Mouse (Mus musculus) kidney, embryonic 14.5 days (tissue): Measurements from ENCODE around the gene Crtc2. TPM values are rescaled to one million over a fixed set of nuclear protein-coding genes. Genes with fewer than 3 reads are reported as not detected.

ENCODE experiments used
- ATAC-seq: fragments of 200-750 bp; cut with Nextera tagmentation; 2 replicates; pipeline ENCODE4 v1.8.0; 2017; ENCODE audit warnings: moderate number of reproducible peaks, mild to moderate bottlenecking, moderate TSS enrichment, moderate library complexity; ENCODE audit not compliant: low FRiP score, low TSS enrichment
- H3K27ac ChIP-seq: fragments of 300-500 bp; sonication (generic); 2 replicates; pipeline ENCODE4 v1.5.1; 2014; ENCODE audit warnings: low read depth, mild to moderate bottlenecking, low read length, moderate library complexity, mixed read lengths
- H3K27me3 ChIP-seq: fragments of 300-500 bp; sonication (generic); 2 replicates; pipeline ENCODE4 v1.6.1; 2014; ENCODE audit warnings: mild to moderate bottlenecking, low read length; ENCODE audit not compliant: control insufficient read depth, insufficient read depth
- H3K36me3 ChIP-seq: fragments of 300-500 bp; sonication (generic); 2 replicates; pipeline ENCODE4 v1.6.1; 2014; ENCODE audit warnings: low read length, mixed read lengths; ENCODE audit not compliant: control insufficient read depth, insufficient read depth
- H3K4me1 ChIP-seq: fragments of 300-500 bp; sonication (generic); 2 replicates; pipeline ENCODE4 v1.6.1; 2014; ENCODE audit warnings: low read length, mixed read lengths; ENCODE audit not compliant: control insufficient read depth, insufficient read depth
- H3K4me2 ChIP-seq: fragments of 300-500 bp; sonication (generic); replicated peaks from 2 replicates; pipeline ENCODE4 v1.6.1; 2014; ENCODE audit warnings: low read depth, mild to moderate bottlenecking, low read length
- H3K4me3 ChIP-seq: fragments of 300-500 bp; sonication (generic); 2 replicates; pipeline ENCODE4 v1.5.1; 2014; ENCODE audit warnings: mild to moderate bottlenecking, low read length
- H3K9ac ChIP-seq: fragments of 300-500 bp; sonication (generic); 2 replicates; pipeline ENCODE4 v1.6.1; 2014; ENCODE audit warnings: low read depth, mild to moderate bottlenecking, low read length, moderate library complexity
- H3K9me3 ChIP-seq: fragments of 300-500 bp; sonication (generic); 2 replicates; pipeline ENCODE4 v1.6.1; 2016; ENCODE audit warnings: low read length; ENCODE audit not compliant: control insufficient read depth
- WGBS: fragments of 180-500 bp; shearing (Covaris S2); extraction: QIAGEN DNeasy Blood & Tissue Kit; methylation state at CpG from one replicate; pipeline ENCODE4 v1.1.7; 2014; 5-methylcytosine and 5-hydroxymethylcytosine counted together
- polyA plus RNA-seq: library from polyadenylated mRNA; unstranded; fragments of >200 nt; fragmentation: Nextera tagmentation; extraction: Ambion mirVana; gene quantifications from 2 replicates; pipeline ENCODE4 v1.2.1, GENCODE M21; 2014

The Crtc2 gene
- polyA plus RNA-seq, 1 experiment from 2014 or later: 21.5 TPM

GRCm38 (mm10) chr3:90272170-90272569, 18.2 kb downstream of the Crtc2 start:
- Histone ChIP-seq H3K27ac (no peak overlapping the region), H3K36me3 (peaks cover 20% of the 10 kb centered on the region), H3K4me2 (no peak overlapping the region), H3K27me3 (no peaks in the 10 kb centered on the region), H3K9ac (no peak overlapping the region), H3K9me3 (no peaks in the 10 kb centered on the region), H3K4me3 (no peak overlapping the region), H3K4me1 (no peaks in the 10 kb centered on the region)
- ATAC-seq: no peak
- WGBS: 75% methylated on average over 9 of the region's 9 CpGs

- 94% methylated on average over 22 of the region's 22 CpGs for WGBS
- H3K9ac ChIP-seq: no peak overlapping the region
- H3K9me3 ChIP-seq: no peaks in the 10 kb centered on the region
- H3K4me3 ChIP-seq: no peak overlapping the region
- H3K27ac ChIP-seq: no peak overlapping the region
- ATAC-seq: no peak
- no peaks in the 10 kb centered on the region for H3K4me1 ChIP-seq
- H3K4me2 ChIP-seq: no peak overlapping the region
- no peaks in the 10 kb centered on the region for H3K27me3 ChIP-seq
- H3K36me3 ChIP-seq: peaks cover 31% of the 10 kb centered on the region
Observed at GRCm38 (mm10) chr3:90273855-90274254, 19.9 kb downstream of the Crtc2 start.

GRCm38 (mm10) chr3:90275286-90275685, 21.3 kb downstream of the Crtc2 start:
- Histone ChIP-seq H3K4me3 (no peak overlapping the region), H3K27me3 (no peaks in the 10 kb centered on the region), H3K27ac (no peak overlapping the region), H3K36me3 (peaks cover 46% of the 10 kb centered on the region), H3K4me2 (no peak overlapping the region), H3K9me3 (no peaks in the 10 kb centered on the region), H3K4me1 (no peaks in the 10 kb centered on the region), H3K9ac (no peak overlapping the region)
- no peak for ATAC-seq
- 89% methylated on average over 11 of the region's 11 CpGs for WGBS

GRCm38 (mm10) chr3:90276858-90277257, 22.9 kb downstream of the Crtc2 start:
- no peaks in the 10 kb centered on the region for H3K27me3 ChIP-seq
- WGBS: 54% methylated on average over 16 of the region's 16 CpGs
- no peak for ATAC-seq
- H3K9me3 ChIP-seq: no peaks in the 10 kb centered on the region
- no peak overlapping the region for H3K27ac ChIP-seq
- H3K4me3 ChIP-seq: no peak overlapping the region
- H3K9ac ChIP-seq: no peak overlapping the region
- peaks cover 46% of the 10 kb centered on the region for H3K36me3 ChIP-seq
- no peak overlapping the region for H3K4me2 ChIP-seq
- no peaks in the 10 kb centered on the region for H3K4me1 ChIP-seq

- Histone ChIP-seq H3K9ac (no peak overlapping the region), H3K9me3 (no peaks in the 10 kb centered on the region), H3K27me3 (no peaks in the 10 kb centered on the region), H3K4me1 (no peaks in the 10 kb centered on the region), H3K4me3 (no peak overlapping the region), H3K4me2 (no peak overlapping the region), H3K36me3 (peaks cover 44% of the 10 kb centered on the region), H3K27ac (no peak overlapping the region)
- WGBS: 92% methylated on average over 9 of the region's 9 CpGs
- no peak for ATAC-seq
Observed at GRCm38 (mm10) chr3:90277793-90278192, 23.8 kb downstream of the Crtc2 start.

GRCm38 (mm10) chr3:90278211-90278610, 24.2 kb downstream of the Crtc2 start:
- peaks cover 42% of the 10 kb centered on the region for H3K36me3 ChIP-seq
- ATAC-seq: no peak
- H3K4me2 ChIP-seq: no peak overlapping the region
- WGBS: 97% methylated on average over 10 of the region's 10 CpGs
- H3K9me3 ChIP-seq: no peaks in the 10 kb centered on the region
- H3K4me3 ChIP-seq: no peak overlapping the region
- H3K27me3 ChIP-seq: no peaks in the 10 kb centered on the region
- H3K27ac ChIP-seq: no peak overlapping the region
- no peaks in the 10 kb centered on the region for H3K4me1 ChIP-seq
- H3K9ac ChIP-seq: no peak overlapping the region

- no peak overlapping the region for H3K9ac ChIP-seq
- no peaks in the 10 kb centered on the region for H3K9me3 ChIP-seq
- no peak overlapping the region for H3K27ac ChIP-seq
- no peak overlapping the region for H3K4me2 ChIP-seq
- WGBS: 92% methylated on average over 9 of the region's 9 CpGs
- H3K4me3 ChIP-seq: no peak overlapping the region
- H3K4me1 ChIP-seq: no peaks in the 10 kb centered on the region
- peaks cover 32% of the 10 kb centered on the region; the same call in 1 of the 2 replicates for H3K36me3 ChIP-seq
- no peak for ATAC-seq
- no peaks in the 10 kb centered on the region for H3K27me3 ChIP-seq
Observed at GRCm38 (mm10) chr3:90279216-90279615, 25.3 kb downstream of the Crtc2 start.

GRCm38 (mm10) chr3:90279743-90280142, 25.8 kb downstream of the Crtc2 start:
- Histone ChIP-seq H3K4me1 (no peaks in the 10 kb centered on the region), H3K36me3 (peaks cover 32% of the 10 kb centered on the region; the same call in 1 of the 2 replicates), H3K9me3 (no peaks in the 10 kb centered on the region), H3K27me3 (no peaks in the 10 kb centered on the region), H3K4me3 (no peak overlapping the region), H3K9ac (no peak overlapping the region), H3K4me2 (no peak overlapping the region), H3K27ac (no peak overlapping the region)
- no peak for ATAC-seq
- whole genome bisulfite sequencing: 95% methylated on average over 7 of the region's 7 CpGs

- Histone ChIP-seq H3K4me3 (no peak overlapping the region), H3K9me3 (no peaks in the 10 kb centered on the region), H3K4me2 (no peak overlapping the region), H3K27me3 (no peaks in the 10 kb centered on the region), H3K27ac (no peak overlapping the region), H3K36me3 (peaks cover 32% of the 10 kb centered on the region; the same call in 1 of the 2 replicates), H3K9ac (no peak overlapping the region), H3K4me1 (no peaks in the 10 kb centered on the region)
- ATAC-seq: no peak
- 94% methylated on average over 9 of the region's 9 CpGs for WGBS
Observed at GRCm38 (mm10) chr3:90280708-90281107, 26.7 kb downstream of the Crtc2 start.
